Mouse (Mus musculus): Measurements from ENCODE around the gene Lep. TPM values are rescaled to one million over a fixed set of nuclear protein-coding genes. Genes with fewer than 3 reads are reported as not detected.

Gene Lep
- polyA plus RNA-seq, 1 experiment from 2014 or later, result not detected

DNA sequence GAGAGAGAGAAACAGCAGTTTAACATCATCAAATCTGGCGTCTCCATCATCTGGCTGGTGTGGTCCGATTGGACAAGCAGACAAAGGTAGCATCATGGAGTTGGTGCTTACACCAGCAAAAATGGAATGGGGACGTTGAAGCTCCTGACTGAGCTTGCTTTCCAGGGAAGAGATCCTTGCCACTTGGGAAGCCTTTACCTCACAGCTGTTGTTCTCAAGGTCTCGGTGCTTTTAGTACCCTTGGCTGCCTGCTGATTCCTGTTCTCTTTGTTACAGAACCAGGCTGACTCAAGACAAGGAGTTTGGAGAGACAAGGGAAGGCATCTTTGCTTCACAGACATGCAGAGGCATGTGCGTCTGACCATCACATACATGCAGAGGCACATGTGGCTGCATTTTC is 31.9 kb upstream of the Lep start:
- Histone ChIP-seq H3K4me1 (replicated peaks; ENCODE audit: control insufficient read depth, insufficient read depth, low read length) (no peaks in the 10 kb centered on the region), H3K4me2 (replicated peaks; ENCODE audit: low read depth) (no peak overlapping the region), H3K9me3 (ENCODE audit: control insufficient read depth) (no peaks in the 10 kb centered on the region), H3K27ac (ENCODE audit: low read depth, low read length) (no peak overlapping the region), H3K4me3 (ENCODE audit: low read depth, low read length) (no peak overlapping the region), H3K9ac (ENCODE audit: low read depth, low read length) (no peak overlapping the region), H3K27me3 (replicated peaks; ENCODE audit: control insufficient read depth, insufficient read depth, low read length) (0 out of 2 replicates have a peak, but pooled peaks cover 3% of the 10 kb centered on the region), H3K36me3 (ENCODE audit: control insufficient read depth, insufficient read depth) (no peaks in the 10 kb centered on the region)
- no peak for ATAC-seq
- TF ChIP-seq CTCF (IDR thresholded peaks at IDR 0.05; ENCODE audit: low read depth), result no peak
- WGBS, result 59% methylated on average over 5 of the region's 5 CpGs

DNA sequence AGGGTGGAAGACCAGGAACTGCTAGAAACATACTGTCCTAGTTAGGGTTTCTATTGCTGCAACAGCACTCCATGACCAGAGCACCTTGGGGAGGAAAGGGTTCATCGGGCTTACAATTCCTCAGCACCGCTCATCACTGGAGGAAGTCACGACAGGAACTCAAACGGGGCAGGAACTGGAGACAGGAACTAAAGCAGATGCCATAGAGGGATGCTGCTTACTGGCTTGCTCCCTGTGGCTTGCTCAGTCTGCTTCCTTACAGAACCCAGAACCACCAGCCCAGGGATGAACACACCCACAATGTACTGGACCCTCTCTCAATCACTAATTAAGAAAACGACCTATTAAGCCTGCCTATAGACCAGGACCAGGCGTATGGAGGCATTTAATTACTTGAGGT is 30.5 kb upstream of the Lep start:
- Histone ChIP-seq H3K4me3 (ENCODE audit: low read depth, low read length) (no peak overlapping the region), H3K4me2 (replicated peaks; ENCODE audit: low read depth) (no peak overlapping the region), H3K27ac (ENCODE audit: low read depth, low read length) (no peak overlapping the region), H3K36me3 (ENCODE audit: control insufficient read depth, insufficient read depth) (no peaks in the 10 kb centered on the region), H3K9me3 (ENCODE audit: control insufficient read depth) (no peaks in the 10 kb centered on the region), H3K27me3 (replicated peaks; ENCODE audit: control insufficient read depth, insufficient read depth, low read length) (0 out of 2 replicates have a peak, but pooled peaks cover 3% of the 10 kb centered on the region), H3K9ac (ENCODE audit: low read depth, low read length) (no peak overlapping the region), H3K4me1 (replicated peaks; ENCODE audit: control insufficient read depth, insufficient read depth, low read length) (no peaks in the 10 kb centered on the region)
- TF ChIP-seq CTCF (IDR thresholded peaks at IDR 0.05; ENCODE audit: low read depth), result no peak
- WGBS, result 74% methylated on average over 6 of the region's 6 CpGs
- ATAC-seq, result no peak

DNA sequence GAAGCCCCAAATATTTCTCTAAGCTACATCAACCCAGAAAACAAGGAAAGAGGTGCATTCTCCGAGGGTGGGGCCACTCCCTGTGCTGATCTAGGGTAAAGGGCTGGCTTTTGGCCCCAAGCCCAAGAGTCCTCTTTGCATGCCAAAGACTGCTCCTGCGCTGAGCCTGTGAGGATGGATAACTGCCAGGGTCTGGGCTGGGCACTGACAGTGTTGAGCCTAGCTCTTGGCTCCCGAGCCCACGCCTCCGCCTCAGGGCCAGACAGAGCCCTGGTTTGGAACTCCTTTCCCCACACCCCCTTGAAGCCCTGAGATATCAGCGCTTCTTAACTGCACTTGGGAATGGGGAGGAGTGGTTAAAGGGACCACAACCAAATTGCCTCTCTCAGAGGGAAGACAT is 28.8 kb upstream of the Lep start:
- Histone ChIP-seq H3K9ac (ENCODE audit: low read depth, low read length) (no peak overlapping the region), H3K4me2 (replicated peaks; ENCODE audit: low read depth) (no peak overlapping the region), H3K4me3 (ENCODE audit: low read depth, low read length) (no peak overlapping the region), H3K27me3 (replicated peaks; ENCODE audit: control insufficient read depth, insufficient read depth, low read length) (0 out of 2 replicates have a peak, but pooled peaks cover 3% of the 10 kb centered on the region), H3K4me1 (replicated peaks; ENCODE audit: control insufficient read depth, insufficient read depth, low read length) (no peaks in the 10 kb centered on the region), H3K27ac (ENCODE audit: low read depth, low read length) (no peak overlapping the region), H3K9me3 (ENCODE audit: control insufficient read depth) (no peaks in the 10 kb centered on the region), H3K36me3 (ENCODE audit: control insufficient read depth, insufficient read depth) (no peaks in the 10 kb centered on the region)
- no peak for TF ChIP-seq CTCF (IDR thresholded peaks at IDR 0.05; ENCODE audit: low read depth)
- no peak for ATAC-seq
- WGBS, result 54% methylated on average over 6 of the region's 6 CpGs

DNA sequence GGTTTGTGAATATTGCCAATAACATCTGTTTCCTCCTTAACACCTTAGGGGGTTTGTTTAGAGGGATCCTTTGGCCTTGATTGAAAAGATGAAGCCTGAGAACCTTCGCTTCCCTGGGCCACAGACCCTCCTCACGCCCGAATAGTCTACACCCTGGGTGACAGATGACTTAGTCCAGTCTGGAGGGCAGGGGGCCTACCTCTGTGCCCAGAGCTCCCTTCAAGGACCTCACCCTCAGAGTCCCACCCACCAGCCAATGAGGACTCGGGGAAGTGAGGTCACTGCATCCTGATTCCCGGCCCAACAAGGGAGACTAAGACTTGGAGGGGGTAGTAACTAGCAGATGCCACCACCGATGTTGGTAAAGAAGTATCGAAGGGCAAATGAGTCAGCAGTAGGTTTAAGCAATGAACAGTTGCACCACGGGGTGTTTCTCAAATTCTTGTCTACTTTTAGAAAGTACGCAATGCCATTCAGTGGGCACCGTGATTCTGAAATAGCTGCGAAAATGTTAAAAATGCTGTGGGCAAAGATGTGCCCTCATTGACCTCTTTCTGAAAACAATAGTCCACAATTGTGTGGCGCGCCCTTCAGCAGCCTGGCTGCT is 28.2 kb upstream of the Lep start:
- no peaks in the 10 kb centered on the region for H3K9me3 ChIP-seq (ENCODE audit: control insufficient read depth)
- no peak for ATAC-seq
- no peak overlapping the region for H3K9ac ChIP-seq (ENCODE audit: low read depth, low read length)
- 0 out of 2 replicates have a peak, but pooled peaks cover 3% of the 10 kb centered on the region for H3K27me3 ChIP-seq (replicated peaks; ENCODE audit: control insufficient read depth, insufficient read depth, low read length)
- no peak overlapping the region for H3K4me3 ChIP-seq (ENCODE audit: low read depth, low read length)
- no peak overlapping the region for H3K4me2 ChIP-seq (replicated peaks; ENCODE audit: low read depth)
- WGBS, result 88% methylated on average over 13 of the region's 13 CpGs
- H3K36me3 ChIP-seq (ENCODE audit: control insufficient read depth, insufficient read depth), result no peaks in the 10 kb centered on the region
- no peak for TF ChIP-seq CTCF (IDR thresholded peaks at IDR 0.05; ENCODE audit: low read depth)
- no peaks in the 10 kb centered on the region for H3K4me1 ChIP-seq (replicated peaks; ENCODE audit: control insufficient read depth, insufficient read depth, low read length)
- no peak overlapping the region for H3K27ac ChIP-seq (ENCODE audit: low read depth, low read length)

DNA sequence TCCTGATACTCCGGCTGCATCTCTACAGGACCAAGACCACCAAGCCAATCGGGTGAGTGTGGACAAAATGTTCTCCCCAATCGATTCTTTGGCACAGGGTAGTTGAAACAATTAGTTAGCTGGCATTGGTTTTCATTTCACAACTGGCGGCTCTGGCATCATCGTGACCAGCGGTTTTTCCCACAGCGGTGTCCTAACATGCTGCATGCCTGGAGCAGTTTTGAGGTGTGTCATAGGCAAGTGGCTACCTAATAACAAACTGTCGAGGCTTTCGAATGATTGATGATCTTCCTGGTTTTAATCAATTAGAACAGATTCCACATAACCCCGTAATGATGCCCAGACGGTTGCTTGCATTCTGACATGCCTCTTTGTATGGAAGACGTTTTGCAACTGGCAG is 27.6 kb upstream of the Lep start:
- Histone ChIP-seq H3K9ac (ENCODE audit: low read depth, low read length) (no peak overlapping the region), H3K4me3 (ENCODE audit: low read depth, low read length) (no peak overlapping the region), H3K4me1 (replicated peaks; ENCODE audit: control insufficient read depth, insufficient read depth, low read length) (no peaks in the 10 kb centered on the region), H3K4me2 (replicated peaks; ENCODE audit: low read depth) (no peak overlapping the region), H3K27ac (ENCODE audit: low read depth, low read length) (no peak overlapping the region), H3K36me3 (ENCODE audit: control insufficient read depth, insufficient read depth) (no peaks in the 10 kb centered on the region), H3K27me3 (replicated peaks; ENCODE audit: control insufficient read depth, insufficient read depth, low read length) (0 out of 2 replicates have a peak, but pooled peaks cover 3% of the 10 kb centered on the region), H3K9me3 (ENCODE audit: control insufficient read depth) (no peaks in the 10 kb centered on the region)
- no peak for ATAC-seq
- 87% methylated on average over 12 of the region's 12 CpGs for WGBS
- TF ChIP-seq CTCF (IDR thresholded peaks at IDR 0.05; ENCODE audit: low read depth), result no peak

DNA sequence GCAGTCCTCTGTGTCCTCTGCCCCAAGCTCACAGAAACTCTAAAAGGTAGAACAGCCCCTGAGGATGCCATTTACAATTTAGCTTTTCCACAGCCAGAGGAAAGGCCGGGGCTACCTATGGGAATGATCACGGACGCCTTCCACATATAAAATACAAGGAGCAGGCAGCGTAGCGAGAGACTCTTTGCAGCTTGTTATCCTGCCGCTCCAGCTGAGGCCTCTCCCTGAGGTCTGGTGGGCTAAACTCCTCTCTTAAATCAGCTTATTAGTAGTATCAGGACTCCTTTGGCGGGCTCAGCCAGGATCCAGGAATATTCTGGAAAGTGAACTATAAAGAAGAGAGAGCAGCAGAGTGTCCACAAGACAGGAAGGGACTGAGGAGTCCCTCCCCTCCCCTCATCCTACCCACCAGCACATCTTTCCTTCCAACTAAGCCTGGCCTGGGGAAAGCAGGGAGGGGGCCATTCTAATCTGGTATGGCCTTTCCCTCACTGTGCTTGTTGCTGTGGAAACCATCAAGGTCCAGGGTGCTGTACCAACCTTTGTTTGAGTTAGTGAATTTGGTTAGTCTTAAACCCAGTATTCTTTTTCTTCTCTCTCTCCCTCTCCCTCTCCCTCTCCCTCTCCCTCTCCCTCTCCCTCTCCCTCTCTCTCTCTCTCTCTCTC is 25.9 kb upstream of the Lep start:
- no peak overlapping the region for H3K27ac ChIP-seq (ENCODE audit: low read depth, low read length)
- no peaks in the 10 kb centered on the region for H3K36me3 ChIP-seq (ENCODE audit: control insufficient read depth, insufficient read depth)
- TF ChIP-seq CTCF (IDR thresholded peaks at IDR 0.05; ENCODE audit: low read depth), result no peak
- no peak overlapping the region for H3K9ac ChIP-seq (ENCODE audit: low read depth, low read length)
- H3K9me3 ChIP-seq (ENCODE audit: control insufficient read depth), result no peaks in the 10 kb centered on the region
- WGBS, result 80% methylated on average over 7 of the region's 7 CpGs
- H3K27me3 ChIP-seq (replicated peaks; ENCODE audit: control insufficient read depth, insufficient read depth, low read length), result 0 out of 2 replicates have a peak, but pooled peaks cover 3% of the 10 kb centered on the region
- ATAC-seq, result no peak
- H3K4me2 ChIP-seq (replicated peaks; ENCODE audit: low read depth), result no peak overlapping the region
- no peak overlapping the region for H3K4me3 ChIP-seq (ENCODE audit: low read depth, low read length)
- no peaks in the 10 kb centered on the region for H3K4me1 ChIP-seq (replicated peaks; ENCODE audit: control insufficient read depth, insufficient read depth, low read length)
